Mouse (Mus musculus) embryo, embryonic 11 days (tissue): ENCODE results near the gene Plin3.

Experiments
- DNase-seq: peaks from one replicate; pipeline ENCODE4 v3.0.0-alpha.2; 2015

Gene Plin3

GRCm38 (mm10) chr17:56292531-56293222 lies at the start of gene Plin3:
Gene Plin3 (minus strand): TSS chr17:56292873.
- no peak for DNase-seq

DNA sequence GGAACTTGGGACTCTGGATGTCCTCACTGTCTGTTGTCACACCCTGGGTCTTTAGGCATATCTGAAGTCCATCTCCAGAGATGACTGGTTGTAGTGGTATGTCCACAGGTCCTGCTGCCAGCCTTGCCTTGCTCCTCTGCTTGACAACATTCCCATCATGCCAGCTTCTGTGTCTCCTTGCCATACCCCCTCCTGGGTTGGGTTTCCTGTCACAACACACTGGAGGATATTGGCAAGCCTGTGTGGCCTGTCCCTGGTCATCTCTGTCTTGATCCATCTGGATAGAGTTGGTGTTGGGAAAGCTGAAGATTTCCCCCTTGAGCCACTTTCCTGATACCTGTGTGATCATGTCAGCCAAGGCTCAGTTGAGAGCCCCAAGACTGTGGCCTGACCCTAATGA lies 48.0 kb upstream of the Plin3 start:
- DNase-seq = no peak

GRCm38 (mm10) chr17:56338909-56339308 lies 46.2 kb upstream of the Plin3 start:
- DNase-seq = peak; percentile 47

- no peak for DNase-seq
Measured at GRCm38 (mm10) chr17:56337791-56338190, 45.1 kb upstream of the Plin3 start.

DNA sequence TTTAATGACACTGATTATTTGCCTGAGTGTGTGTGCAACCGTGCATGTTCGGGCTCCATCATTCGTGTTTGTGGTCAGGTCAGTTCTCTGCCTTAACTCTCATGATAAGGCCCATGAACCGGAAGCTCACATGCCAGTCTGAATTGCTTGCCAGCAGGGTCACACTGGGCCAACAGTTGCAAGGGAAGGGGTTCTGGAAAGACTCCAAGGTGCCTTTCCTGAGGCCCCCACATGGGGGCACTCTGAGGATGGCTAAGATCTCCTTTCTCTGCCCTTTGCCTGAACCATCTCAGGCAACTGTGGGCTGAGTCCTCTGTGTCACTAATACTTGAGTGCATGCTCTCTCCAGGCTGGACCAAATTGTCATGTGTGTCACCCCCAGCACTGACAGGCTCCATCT lies 44.5 kb upstream of the Plin3 start:
- DNase-seq = peak; percentile 55

DNA sequence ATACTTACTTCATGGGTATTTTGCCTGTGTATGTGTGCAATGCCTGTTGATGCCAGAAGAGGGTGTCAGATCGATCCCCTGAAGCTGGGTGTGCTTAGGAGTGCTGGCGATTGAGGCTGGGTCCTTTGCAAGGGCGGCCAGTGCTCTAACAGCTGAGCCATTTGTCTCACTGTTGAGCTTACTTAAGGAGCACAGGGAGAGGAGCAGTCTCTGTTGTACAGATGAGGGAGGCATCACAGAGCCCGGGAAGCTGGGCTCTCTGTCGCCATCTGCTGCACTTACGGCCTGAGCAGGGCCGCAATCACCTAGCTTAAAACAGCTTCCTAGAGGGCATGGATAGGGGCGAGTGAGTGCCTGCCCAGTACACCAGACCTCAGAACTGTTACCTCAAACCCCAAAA lies 40.3 kb upstream of the Plin3 start:
- DNase-seq = peak; percentile 34

- DNase-seq = no peak
Measured at GRCm38 (mm10) chr17:56331256-56331655, 38.6 kb upstream of the Plin3 start.

GRCm38 (mm10) chr17:56330345-56330744 lies 37.7 kb upstream of the Plin3 start:
- no peak for DNase-seq

DNA sequence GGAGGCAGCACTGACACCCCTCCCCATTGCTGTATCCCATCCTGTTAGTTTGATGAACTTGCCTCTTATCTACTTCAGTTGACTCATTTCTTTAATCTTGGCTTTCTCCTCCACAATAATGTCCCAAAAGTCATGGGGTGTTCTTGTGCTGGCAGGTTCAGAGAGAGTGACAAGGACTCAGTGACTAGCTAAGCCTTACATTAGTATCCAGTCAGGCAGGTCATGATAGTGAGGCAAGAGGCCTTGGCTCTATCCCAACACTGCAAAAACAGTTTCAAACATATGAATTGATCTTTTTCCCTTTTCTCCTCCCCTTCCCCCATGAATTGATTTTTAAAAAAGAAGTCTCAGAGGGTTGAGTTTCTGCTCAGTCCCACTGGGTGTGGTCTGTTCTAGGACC lies 36.6 kb upstream of the Plin3 start:
- no peak for DNase-seq

DNA sequence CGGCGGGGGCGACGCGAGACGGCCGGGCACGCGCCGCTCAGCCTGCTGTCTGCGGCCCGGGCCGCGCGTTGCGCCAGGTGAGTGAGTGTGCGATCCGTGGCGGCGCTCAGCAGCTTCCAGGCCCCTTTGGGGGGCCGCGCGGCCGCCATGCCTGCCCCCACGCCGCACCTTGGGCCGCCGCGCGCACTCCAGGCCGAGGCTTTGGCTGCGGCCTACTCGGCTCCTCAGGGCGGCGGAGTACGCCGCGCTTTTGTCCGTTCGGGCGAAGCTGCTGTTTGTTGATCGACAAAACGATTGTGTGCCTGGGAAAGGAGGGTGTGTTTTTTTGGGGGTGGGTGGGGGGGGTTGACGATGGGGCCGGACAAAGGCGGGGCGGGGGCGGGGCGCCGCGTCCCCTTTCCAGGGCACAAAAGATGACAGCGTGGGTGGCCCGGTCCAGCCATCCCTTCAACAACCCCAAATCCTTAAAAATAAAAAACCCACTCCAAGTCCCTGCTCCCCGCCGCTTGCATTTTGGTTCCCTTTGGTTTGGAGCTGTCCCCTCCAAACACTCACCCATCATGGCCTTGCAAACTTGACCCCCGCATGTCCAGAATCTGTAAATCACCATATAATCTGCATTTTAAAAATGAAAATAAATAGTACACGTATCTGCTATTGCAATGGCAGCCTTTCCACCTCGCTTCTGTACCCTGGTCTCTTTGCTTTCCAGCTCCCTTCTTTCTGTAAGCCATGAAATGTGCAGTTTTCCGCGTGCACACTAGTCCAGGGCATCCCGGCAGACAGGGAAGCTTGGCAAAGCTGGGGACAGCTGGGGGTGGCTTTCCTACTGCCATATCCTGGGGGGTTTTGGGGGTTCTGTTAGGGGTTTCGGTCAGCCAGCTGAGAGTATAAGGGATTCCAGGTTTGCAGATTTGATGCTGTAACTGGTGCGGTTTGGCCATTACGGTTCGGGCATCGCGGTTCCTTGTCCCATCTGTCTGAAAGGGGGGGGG lies 33.8 kb upstream of the Plin3 start:
- peak; percentile 53 for DNase-seq

- peak; percentile 100 for DNase-seq
Measured at GRCm38 (mm10) chr17:56325450-56326152, 32.9 kb upstream of the Plin3 start, which contains the start of gene Kdm4b. Gene Kdm4b (plus strand): TSS chr17:56326062.

DNA sequence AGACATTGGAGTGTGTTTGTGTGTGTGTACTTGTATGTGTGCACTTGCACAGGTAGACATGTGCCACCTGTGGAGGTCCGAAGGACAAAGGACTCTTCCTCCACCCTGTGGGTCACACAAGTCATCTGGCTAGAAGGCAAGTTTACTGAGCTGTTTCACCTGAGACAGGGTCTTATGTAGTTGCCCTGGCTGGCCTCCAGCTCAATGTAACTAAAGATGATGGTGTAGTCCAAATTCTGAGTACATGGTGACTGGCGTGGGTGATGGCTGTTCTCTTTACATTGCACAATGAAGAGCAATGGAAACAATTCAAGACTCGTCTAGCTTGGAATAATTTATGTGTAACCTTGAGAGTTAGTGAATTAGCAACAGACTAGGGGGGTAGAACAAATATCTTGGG lies 31.7 kb upstream of the Plin3 start:
- no peak for DNase-seq

GRCm38 (mm10) chr17:56309191-56309945 lies 16.7 kb upstream of the Plin3 start:
- DNase-seq = no peak

DNA sequence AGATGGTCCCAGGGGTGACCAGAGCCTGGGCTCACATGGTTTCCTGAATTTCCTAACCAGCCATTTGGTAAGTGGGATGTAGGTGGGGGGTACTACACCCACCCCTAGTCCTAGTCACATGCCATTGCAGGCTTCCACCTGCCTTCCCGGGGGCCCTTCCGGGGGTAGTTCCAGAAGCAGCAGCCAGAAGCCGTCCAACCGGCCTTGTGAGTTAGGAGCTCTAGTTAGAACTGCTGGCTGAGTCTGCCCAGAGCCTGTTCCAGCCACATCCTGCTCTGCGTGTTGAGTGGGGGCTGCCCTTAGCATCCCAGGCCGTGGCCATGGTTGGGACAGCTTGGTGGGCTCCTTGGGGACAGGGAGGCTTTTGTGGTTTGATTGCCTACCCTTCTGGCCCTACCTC lies 15.4 kb upstream of the Plin3 start:
- no peak for DNase-seq

GRCm38 (mm10) chr17:56305826-56306225 lies 13.2 kb upstream of the Plin3 start:
- peak; percentile 30 for DNase-seq

GRCm38 (mm10) chr17:56305156-56305555 lies 12.5 kb upstream of the Plin3 start:
- no peak for DNase-seq

DNA sequence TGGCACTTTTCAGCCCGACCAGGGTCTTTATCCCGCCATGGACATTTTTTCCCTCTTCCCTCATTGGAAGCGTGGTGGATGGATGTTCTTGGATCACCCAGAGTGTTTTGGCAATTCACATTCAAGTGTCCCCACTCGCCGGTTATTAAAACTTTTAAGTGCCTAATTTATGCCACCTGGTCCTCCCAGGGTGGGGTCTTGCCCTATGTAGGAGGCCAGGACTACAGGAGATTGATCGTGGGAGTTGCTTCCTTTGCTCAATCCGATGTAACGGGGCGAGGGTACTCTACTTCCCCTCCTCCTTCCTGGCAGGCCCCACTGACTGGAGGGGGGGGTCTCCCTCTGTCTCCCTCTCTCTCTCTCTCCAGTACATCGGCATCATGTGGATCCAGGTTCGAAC lies 12.0 kb upstream of the Plin3 start:
- no peak for DNase-seq

- peak; percentile 99 for DNase-seq
Measured at GRCm38 (mm10) chr17:56303847-56304586, 11.3 kb upstream of the Plin3 start.

GRCm38 (mm10) chr17:56303160-56303846 lies 10.6 kb upstream of the Plin3 start, which contains the start of gene Uhrf1:
Gene Uhrf1 (plus strand): TSS chr17:56303321.
- DNase-seq = peak; percentile 96

DNA sequence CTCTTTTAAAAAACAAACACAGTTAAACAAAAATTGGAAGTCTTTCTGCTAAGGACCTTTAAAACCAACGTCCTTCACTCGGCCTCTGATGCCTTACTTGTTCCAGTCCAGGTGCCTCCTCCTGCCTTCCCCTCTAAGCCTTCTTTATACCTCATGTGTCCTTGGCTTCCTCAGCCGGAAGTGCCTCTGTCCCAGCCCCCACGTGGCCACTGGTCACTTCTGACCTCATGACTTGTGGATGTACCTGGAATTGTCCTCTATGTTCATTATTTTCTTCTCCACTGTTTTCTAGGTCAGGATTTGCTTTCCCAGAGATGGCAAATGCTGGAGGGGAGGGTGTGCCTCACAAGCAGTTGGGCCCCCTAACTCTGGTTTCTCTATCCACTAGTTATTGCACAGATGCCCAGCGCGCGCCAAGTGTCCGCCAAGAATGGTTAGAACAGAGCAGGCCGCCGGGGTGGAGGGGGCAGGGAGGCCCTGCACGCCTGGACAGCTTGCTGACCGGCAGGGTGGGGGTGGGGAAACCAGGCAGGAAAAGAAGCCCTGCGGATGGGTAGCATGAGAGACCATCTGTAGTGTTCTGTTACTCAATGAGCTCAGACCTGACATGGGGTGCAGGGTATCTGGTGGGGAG lies 9.8 kb upstream of the Plin3 start:
- peak; percentile 74 for DNase-seq

DNA sequence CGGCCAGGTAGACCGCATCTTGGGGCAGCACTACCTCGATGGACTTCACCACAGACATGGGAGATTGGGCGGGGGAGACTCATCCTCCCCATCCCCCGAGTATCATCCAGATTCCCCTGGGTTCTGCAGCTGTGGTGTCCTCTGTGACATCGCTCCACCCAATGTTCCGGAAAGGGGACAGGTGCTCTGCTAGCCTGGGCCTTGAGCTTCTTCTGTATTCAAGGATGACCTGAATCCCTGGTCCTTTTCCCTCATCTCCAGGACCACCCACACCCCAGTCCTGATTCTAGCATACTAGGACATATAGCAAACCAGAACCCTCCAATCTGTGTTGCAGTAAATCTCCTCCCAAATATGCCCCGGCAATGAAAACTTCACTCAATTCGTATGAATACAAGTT lies 7.5 kb upstream of the Plin3 start, which contains the start of gene Arrdc5:
Gene Arrdc5, minus strand, starts transcription at position 101 of the 400 bp plus-strand sequence.
- DNase-seq = no peak
